Mouse (Mus musculus) embryo, embryonic 11 days (tissue): ENCODE measurements around the gene Abhd10.

Experiments
- DNase-seq: peaks from one replicate; pipeline ENCODE4 v3.0.0-alpha.2; 2015

Abhd10 gene

DNA sequence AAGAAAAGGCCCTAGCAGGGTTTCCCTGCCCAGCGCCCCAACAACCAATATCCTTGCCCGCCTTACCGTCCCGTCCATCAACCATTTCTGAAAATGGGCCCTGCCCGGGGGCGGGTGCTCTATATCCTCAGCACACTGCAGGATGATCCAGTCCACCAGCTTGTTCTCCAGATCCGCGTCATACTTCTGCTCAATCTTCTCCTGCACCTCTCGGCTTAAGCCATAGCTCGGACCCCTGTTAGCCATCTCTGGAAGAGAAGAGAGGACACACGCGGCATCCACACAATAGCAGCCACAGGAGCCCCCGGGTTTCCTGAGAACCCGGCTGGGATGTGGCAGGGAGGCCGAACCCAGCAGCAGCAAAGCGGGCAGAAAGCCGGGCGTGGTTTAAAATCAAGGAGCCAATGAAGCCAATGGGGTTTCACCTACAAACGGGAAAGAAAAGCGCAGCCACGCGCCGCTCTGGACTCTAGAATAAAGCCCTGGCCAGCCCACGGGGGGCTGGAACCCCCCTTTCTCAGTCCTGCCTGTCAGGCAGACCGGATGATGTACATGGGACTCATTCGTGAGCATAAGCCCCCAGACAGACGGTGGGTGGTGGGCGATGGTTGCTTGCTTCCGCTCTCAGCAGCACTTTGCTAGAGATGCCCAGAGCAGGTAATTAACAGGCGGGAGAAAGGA lies 18.6 kb downstream of the Abhd10 start, which contains the start of gene Tagln3:
Gene Tagln3, minus strand, starts transcription at position 548 of the 681 bp plus-strand sequence.
- DNase-seq: peak; percentile 88

DNA sequence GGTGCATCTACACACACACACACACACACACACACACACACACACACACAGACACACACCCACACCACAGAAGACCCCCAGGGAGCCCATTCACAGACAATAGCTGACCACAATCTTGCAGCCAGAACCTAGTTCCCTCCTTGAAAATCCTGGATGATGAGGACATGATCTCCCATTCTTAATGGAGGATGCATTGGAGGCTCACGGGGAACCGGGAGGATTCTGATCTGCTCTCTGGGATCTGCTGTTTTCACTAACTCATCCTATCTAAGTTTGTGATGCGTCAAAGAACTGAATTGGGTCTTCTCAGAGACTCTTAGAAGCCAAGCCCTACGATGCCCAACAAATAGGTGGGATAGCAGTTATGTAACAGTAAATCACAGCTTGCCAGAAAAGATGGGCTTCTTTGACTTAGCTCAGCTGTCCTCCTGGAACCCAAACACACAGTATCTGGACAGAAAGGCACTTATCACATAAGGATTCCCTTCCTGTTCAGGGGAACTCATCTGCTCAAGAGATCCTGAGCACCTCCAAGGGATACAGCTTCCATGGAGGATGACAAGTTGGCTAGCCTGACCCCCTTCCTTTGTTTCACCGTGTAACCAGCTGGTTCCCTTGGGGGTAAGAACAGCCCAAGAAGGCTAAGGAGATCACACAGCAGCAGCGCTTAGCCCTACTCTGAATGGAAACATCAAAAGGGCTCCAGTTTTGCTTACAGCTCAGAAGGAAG lies 19.4 kb downstream of the Abhd10 start:
- DNase-seq: peak; percentile 57

DNA sequence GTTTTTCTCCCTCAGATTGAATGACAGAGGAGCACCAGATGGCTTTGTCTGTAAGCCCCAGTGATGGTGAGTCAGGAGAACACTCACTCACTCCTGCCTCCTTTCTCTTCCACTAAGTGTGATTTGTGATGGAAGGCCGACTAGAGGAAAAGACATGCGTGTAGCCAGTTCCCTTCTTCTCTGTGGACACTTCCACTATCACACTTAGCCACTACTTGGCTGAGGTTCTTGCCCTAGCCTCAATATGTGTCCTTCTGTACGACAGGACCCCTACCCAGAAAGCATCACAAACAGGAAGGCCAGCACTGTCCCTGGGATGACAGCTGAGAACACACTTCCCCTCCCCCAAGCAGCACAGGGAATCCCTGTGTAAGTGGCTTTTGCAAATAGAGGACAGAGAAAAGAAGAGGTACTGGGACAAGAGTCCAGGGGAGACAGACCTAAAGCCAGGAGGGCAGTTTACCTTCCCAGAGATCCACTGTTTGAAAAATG lies 20.2 kb downstream of the Abhd10 start:
- DNase-seq: no peak

GRCm38 (mm10) chr16:45720022-45720630 lies 22.6 kb downstream of the Abhd10 start:
- DNase-seq: no peak

DNA sequence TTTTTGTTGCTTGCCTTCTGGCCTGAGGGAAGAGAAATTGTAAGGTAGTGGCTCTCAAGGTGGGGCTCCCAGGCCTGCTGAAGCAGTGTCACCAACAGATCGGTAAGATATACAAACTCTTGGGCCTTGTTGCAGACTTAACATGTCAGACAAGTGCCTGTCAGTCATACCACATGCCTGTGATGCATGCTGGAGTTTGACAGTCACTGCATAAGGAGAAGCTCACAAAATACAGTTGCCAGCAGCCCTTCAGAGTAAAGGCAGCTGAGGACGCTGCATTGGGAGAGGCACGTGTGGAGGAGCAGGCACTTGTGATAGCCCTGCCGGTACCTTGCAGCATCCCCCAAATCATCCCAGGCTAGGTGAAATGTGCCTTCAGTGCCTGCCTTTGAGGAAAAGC lies 24.5 kb downstream of the Abhd10 start:
- DNase-seq: no peak

GRCm38 (mm10) chr16:45714489-45715150 lies 28.1 kb downstream of the Abhd10 start:
- DNase-seq: no peak

- DNase-seq: no peak
Measured at GRCm38 (mm10) chr16:45713878-45714277, 28.9 kb downstream of the Abhd10 start.

GRCm38 (mm10) chr16:45713261-45713660 lies 29.5 kb downstream of the Abhd10 start:
- no peak for DNase-seq

DNA sequence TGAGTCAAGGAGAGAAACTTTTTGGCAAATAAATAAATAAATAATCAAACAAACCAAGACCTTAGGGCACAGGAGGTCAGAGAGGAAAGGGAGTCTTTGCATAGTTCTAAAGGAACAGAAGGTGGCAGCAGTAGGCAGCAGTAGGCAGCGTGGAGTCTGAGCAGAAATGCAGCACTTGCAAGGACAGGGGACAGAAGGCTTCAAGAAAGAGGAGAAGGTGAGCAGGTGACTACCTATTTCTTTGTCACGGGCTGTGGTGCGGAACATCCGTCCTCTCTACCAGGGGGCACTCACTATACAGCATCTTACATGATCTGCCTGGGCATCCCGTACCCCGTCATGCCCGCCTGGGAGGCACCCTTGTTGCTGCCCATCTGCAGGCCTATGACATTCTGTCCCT lies 31.5 kb downstream of the Abhd10 start:
- DNase-seq: peak; percentile 13

DNA sequence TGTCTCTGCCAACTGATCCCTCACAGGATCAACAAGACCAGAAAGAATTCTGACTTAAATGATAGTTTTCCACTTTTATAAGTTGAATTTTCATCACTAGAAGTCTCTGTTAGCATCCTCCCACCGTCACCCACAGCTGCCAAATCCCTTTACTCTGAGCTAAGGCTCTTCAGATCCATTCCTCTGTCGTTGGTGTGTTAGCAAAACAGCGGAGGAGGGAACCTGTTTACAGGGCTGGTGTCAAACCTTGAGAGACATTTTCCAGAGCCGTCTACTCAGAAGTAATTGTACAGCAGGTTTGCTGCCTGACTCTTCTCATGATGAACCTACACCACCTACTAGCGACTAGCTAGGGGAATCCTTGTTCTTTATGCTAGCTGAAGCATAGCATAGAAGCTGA lies 43.5 kb downstream of the Abhd10 start:
- DNase-seq: no peak

DNA sequence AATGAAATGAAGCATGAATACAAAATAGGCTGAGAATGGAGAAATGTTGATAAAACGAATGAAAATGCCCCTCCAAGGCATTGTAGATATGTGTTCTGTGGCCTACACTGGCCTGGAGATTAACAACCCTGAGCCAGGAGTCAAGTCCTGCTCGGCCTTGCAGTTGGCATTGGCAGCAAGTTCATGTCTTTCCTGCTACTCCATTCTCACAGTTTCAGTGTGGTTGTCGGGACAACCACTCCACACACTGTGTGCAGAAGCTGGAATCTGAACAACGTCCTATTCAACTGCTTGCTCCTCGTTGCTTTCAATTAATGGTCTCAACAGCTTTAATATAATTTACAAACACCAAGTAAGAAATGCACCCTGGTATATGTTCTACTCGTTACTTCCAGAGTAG lies 44.8 kb downstream of the Abhd10 start:
- DNase-seq: no peak

- DNase-seq: no peak
Measured at GRCm38 (mm10) chr16:45695445-45696160, 47.2 kb downstream of the Abhd10 start.

- DNase-seq: no peak
Measured at GRCm38 (mm10) chr16:45693558-45693957, 49.2 kb downstream of the Abhd10 start, which contains the start of gene Tmprss7. Tmprss7 (minus strand) TSS chr16:45693658.

DNA sequence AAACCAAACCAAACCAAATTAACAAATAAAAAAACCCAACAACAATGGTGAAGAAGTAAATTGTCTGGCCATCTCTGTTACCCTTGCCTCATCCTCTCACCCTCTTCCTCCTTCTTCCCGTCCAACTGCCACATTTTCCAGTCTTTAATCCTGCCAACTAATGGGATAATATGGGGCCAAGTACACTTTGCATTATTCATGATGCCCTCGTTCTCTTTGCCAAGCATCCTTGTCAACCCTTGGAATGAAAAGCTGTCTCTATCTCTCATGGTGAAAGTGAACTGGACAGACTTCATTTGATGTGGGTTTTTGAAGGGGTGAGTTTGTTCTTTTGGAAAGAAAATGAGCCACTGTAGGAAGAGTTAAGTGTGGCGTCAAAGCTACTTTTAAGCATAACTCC lies 49.9 kb downstream of the Abhd10 start:
- no peak for DNase-seq

DNA sequence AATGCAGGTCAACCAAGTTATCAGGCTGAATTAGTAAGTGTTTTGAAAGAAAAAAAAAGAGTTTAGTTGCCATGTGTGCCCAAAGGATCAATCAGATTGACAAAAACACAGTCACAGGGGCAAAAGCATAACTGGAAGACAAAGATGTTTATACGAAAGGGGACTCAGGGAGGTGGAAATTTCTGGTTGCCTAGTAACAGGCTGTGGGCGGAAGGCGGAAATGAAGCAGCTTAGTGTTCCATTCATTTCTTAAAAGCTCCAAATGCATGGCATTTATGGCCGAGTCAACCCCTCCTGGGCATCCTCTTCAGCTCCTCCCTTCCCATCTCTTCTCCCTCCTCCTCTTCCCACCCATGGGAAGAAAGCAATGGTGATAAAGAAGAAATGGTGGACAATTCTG lies 52.6 kb downstream of the Abhd10 start:
- peak; percentile 54 for DNase-seq

- no peak for DNase-seq
Measured at GRCm38 (mm10) chr16:45686833-45687232, 55.9 kb downstream of the Abhd10 start.

DNA sequence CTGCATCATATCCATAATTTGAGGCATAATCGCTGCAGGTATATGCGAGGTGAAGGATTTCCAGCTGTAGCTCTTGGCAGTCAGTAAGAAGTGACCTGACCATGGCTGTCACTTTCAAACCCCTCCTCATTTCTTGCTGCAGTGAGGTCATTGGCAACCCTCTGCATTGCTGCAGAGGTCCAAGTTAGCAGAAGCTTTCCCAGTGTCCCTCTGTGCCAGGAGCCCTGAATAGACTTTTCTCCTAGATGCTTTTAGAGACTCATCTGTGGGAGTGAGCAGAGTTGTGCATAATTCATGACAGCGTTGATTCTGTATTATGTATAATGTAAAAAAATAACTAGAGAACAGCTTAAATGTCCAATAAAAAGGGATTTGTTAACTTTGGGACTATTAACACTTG lies 57.5 kb downstream of the Abhd10 start:
- no peak for DNase-seq

GRCm38 (mm10) chr16:45684815-45685214 lies 57.9 kb downstream of the Abhd10 start:
- DNase-seq: peak; percentile 81
